Mouse (Mus musculus): Measurements from ENCODE around the gene Nlrc4.
A peak's percentile ranks its signal among the peaks of the same experiment; 100 is the strongest.

Gene Nlrc4

DNA sequence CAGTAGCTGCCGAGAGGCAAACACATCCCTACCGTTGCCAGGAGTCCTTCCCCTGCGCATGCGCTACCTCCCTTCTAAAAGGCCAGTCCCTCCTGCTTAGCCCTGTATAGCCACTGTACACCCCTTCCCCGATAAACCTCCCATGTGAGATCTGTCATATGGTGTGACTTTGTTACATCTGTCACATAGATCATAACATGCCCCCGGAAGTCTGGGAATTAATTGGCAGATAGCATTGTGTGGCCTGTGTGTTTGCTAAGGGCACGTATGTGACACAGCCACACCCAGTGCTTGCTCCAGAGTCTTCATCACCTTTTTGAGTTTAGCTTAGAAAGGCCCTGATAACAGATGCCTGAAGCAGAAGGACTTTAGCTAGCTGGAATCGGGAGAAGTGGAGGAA is 28.9 kb downstream of the Nlrc4 start:
- no peak for DNase-seq (ENCODE audit: low read depth, low spot score)

DNA sequence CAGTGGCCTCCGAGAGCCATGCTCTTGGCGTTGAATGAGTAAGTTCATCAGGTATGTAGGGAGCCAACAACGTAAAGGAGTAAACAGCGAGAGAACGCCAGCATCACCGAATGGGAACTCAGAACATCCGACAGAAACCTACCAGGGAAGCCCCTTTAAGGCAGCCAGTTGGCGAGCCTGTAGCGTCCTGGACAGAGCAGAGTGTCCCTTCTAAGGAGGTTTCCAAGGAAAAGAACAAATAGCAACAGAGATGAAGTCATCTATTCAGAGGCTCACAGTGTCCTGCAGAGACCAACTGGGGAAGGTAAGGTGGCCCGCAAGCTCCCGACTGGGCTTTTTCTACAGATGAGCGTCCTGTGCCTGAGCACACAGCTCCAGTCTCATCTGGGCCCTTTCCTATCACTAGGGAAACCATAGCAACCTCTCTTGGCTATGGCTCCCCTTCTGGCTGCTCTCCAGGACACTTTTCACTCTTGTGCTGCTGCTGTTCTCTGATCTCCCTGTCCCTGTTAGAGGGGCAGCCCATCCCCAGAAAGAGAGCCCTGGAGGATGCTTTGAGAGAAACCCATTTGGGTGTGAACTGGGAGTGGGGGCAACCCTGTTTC is 34.4 kb downstream of the Nlrc4 start:
- no peak for DNase-seq (ENCODE audit: low read depth, low spot score)

- no peak for DNase-seq (ENCODE audit: low read depth, low spot score)
Measured at GRCm38 (mm10) chr17:74420656-74421055, 38.3 kb downstream of the Nlrc4 start.

GRCm38 (mm10) chr17:74418171-74418570 is 40.8 kb downstream of the Nlrc4 start:
- DNase-seq (ENCODE audit: low read depth, low spot score), result no peak

GRCm38 (mm10) chr17:74416841-74417360 is 42.0 kb downstream of the Nlrc4 start:
- DNase-seq (ENCODE audit: low read depth, low spot score), result no peak

- no peak for DNase-seq (ENCODE audit: low read depth, low spot score)
Measured at GRCm38 (mm10) chr17:74414671-74415070, 44.3 kb downstream of the Nlrc4 start.

DNA sequence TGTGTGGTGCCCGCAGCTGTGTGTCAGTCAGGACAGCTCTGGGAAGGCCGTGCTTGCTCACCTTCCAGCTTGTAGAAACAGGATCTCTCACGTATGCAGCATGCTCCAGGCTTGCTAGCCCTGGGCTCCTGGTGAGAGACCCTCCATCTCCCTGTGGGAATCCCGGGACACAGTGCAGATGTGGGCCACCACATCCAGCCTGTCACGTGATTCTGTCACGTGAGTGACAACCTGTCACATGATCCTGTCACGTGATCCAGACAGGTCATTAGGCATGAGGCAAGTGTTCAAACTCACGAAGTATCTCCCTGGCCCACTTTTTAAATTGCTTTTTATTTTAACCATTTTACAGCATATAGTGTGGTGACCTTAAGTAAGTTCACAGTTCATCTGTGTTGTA is 45.6 kb downstream of the Nlrc4 start:
- DNase-seq (ENCODE audit: low read depth, low spot score), result no peak

- DNase-seq (ENCODE audit: low read depth, low spot score), result no peak
Measured at GRCm38 (mm10) chr17:74409722-74410121, 49.2 kb downstream of the Nlrc4 start.

DNA sequence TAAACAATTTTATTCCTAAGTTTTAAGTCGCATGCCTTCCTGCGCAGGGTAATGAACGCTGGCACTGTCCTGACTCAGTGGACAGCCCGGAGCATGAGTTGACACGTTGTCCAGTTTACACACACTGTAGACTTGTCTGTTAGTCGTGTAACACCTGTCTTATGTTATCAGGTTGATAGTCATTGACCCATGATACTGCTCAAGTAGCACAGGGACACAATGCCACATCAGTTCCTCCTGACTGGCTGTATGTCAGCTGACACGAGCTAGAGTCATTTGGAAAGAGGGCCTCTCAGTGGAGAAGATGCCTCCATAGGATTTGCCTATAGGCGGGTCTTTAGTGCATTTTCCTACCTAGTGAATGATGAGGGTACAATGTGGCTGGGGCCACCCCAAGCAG is 52.5 kb downstream of the Nlrc4 start:
- DNase-seq (ENCODE audit: low read depth, low spot score), result no peak

GRCm38 (mm10) chr17:74402486-74403222 is 56.3 kb downstream of the Nlrc4 start:
- DNase-seq (ENCODE audit: low read depth, low spot score), result no peak

GRCm38 (mm10) chr17:74397173-74397572 is 61.8 kb downstream of the Nlrc4 start:
- DNase-seq (ENCODE audit: low read depth, low spot score), result no peak

GRCm38 (mm10) chr17:74396766-74397165 is 62.2 kb downstream of the Nlrc4 start:
- DNase-seq (ENCODE audit: low read depth, low spot score), result no peak

GRCm38 (mm10) chr17:74395383-74396065 is 63.4 kb downstream of the Nlrc4 start, which contains the start of gene Slc30a6:
TSS of gene Slc30a6 (plus strand) at chr17:74395608.
- DNase-seq (ENCODE audit: low read depth, low spot score), result peak; percentile 97

- no peak for DNase-seq (ENCODE audit: low read depth, low spot score)
Measured at GRCm38 (mm10) chr17:74394855-74395254, 64.1 kb downstream of the Nlrc4 start.

GRCm38 (mm10) chr17:74394381-74394780 is 64.6 kb downstream of the Nlrc4 start:
- no peak for DNase-seq (ENCODE audit: low read depth, low spot score)

- DNase-seq (ENCODE audit: low read depth, low spot score), result no peak
Measured at GRCm38 (mm10) chr17:74389847-74390246, 69.1 kb downstream of the Nlrc4 start.

- no peak for DNase-seq (ENCODE audit: low read depth, low spot score)
Measured at GRCm38 (mm10) chr17:74386657-74387056, 72.3 kb downstream of the Nlrc4 start.

- no peak for DNase-seq (ENCODE audit: low read depth, low spot score)
Measured at GRCm38 (mm10) chr17:74376916-74377315, 82.0 kb downstream of the Nlrc4 start.

Data from telencephalon, adult 2 months (tissue).